Mouse (Mus musculus) heart, postnatal 0 days (tissue): ENCODE measurements around the gene Vwa5b1.

Source experiments
- CTCF ChIP-seq: IDR thresholded peaks from 2 replicates; pipeline ENCODE4 v1.5.1; 2016; ENCODE audit warnings: antibody characterized with exemption, control low read depth, low read depth
- EP300 ChIP-seq: IDR thresholded peaks from 2 replicates; pipeline ENCODE4 v1.6.1; 2016; ENCODE audit warnings: antibody characterized with exemption, low read depth

GRCm38 (mm10) chr4:138596391-138597130, 39.1 kb downstream of the Vwa5b1 start:
- TF ChIP-seq CTCF = no peak
- no peak for TF ChIP-seq EP300
